Mouse (Mus musculus): ENCODE data around the gene Clrn1.

Clrn1 gene

GRCm38 (mm10) chr3:58829926-58830325, 55.2 kb downstream of the Clrn1 start:
- DNase-seq: no peak

GRCm38 (mm10) chr3:58828366-58829153, 56.6 kb downstream of the Clrn1 start:
- no peak for DNase-seq

GRCm38 (mm10) chr3:58826266-58826665, 58.9 kb downstream of the Clrn1 start:
- no peak for DNase-seq

- DNase-seq: no peak
Observed at GRCm38 (mm10) chr3:58822211-58822610, 62.9 kb downstream of the Clrn1 start, which contains the start of gene Mindy4b-ps. TSS of gene Mindy4b-ps (minus strand) at chr3:58822311.

GRCm38 (mm10) chr3:58817337-58817736, 67.8 kb downstream of the Clrn1 start:
- DNase-seq: peak; percentile 30 to 39

GRCm38 (mm10) chr3:58814191-58814590, 70.9 kb downstream of the Clrn1 start:
- peak; percentile 58 to 79 for DNase-seq

GRCm38 (mm10) chr3:58810353-58810752, 74.8 kb downstream of the Clrn1 start:
- peak; percentile 40 to 46 for DNase-seq

- no peak for DNase-seq
Observed at GRCm38 (mm10) chr3:58809111-58809915, 75.8 kb downstream of the Clrn1 start.

GRCm38 (mm10) chr3:58808636-58809035, 76.5 kb downstream of the Clrn1 start:
- peak; percentile 84 to 85 for DNase-seq

GRCm38 (mm10) chr3:58804745-58805144, 80.4 kb downstream of the Clrn1 start:
- DNase-seq: no peak

- no peak for DNase-seq
Observed at GRCm38 (mm10) chr3:58798676-58799075, 86.5 kb downstream of the Clrn1 start.

- no peak for DNase-seq
Observed at GRCm38 (mm10) chr3:58798245-58798644, 86.9 kb downstream of the Clrn1 start.
